Mouse (Mus musculus) hindbrain, embryonic 16.5 days (tissue): ENCODE results near the gene Olfr159. TPM values are rescaled to one million over a fixed set of nuclear protein-coding genes. Genes with fewer than 3 reads are reported as not detected.
A peak's percentile ranks its signal among the peaks of the same experiment; 100 is the strongest.

Experiments
- ATAC-seq: fragments of 200-750 bp; cut with Nextera tagmentation; 2 replicates; pipeline ENCODE4 v1.8.0; 2017; ENCODE audit warnings: moderate TSS enrichment, moderate library complexity
- H3K27ac ChIP-seq: fragments of 300-500 bp; sonication (generic); 2 replicates; pipeline ENCODE4 v1.5.1; 2014; ENCODE audit warnings: low read depth, mild to moderate bottlenecking, control low read depth, low read length, moderate library complexity
- H3K27me3 ChIP-seq: fragments of 300-500 bp; sonication (generic); replicated peaks from 2 replicates; pipeline ENCODE4 v1.6.1; 2014; ENCODE audit warnings: low read length; ENCODE audit not compliant: control insufficient read depth, insufficient read depth
- H3K36me3 ChIP-seq: fragments of 300-500 bp; sonication (generic); 2 replicates; pipeline ENCODE4 v1.6.1; 2014; ENCODE audit warnings: mild to moderate bottlenecking, low read length, moderate library complexity, mixed read lengths; ENCODE audit not compliant: control insufficient read depth, insufficient read depth
- H3K4me1 ChIP-seq: fragments of 300-500 bp; sonication (generic); 2 replicates; pipeline ENCODE4 v1.6.1; 2014; ENCODE audit warnings: low read depth, low read length; ENCODE audit not compliant: control insufficient read depth, insufficient read depth
- H3K4me2 ChIP-seq: fragments of 300-500 bp; sonication (generic); 2 replicates; pipeline ENCODE4 v1.6.1; 2014; ENCODE audit warnings: mild to moderate bottlenecking, low read length, control low read depth, moderate library complexity
- H3K4me3 ChIP-seq: fragments of 300-500 bp; sonication (generic); 2 replicates; pipeline ENCODE4 v1.5.1; 2014; ENCODE audit warnings: mild to moderate bottlenecking, low read length, control low read depth, moderate library complexity
- H3K9ac ChIP-seq: fragments of 300-500 bp; sonication (generic); 2 replicates; pipeline ENCODE4 v1.6.1; 2014; ENCODE audit warnings: low read depth, mild to moderate bottlenecking, control low read depth, low read length, moderate library complexity
- H3K9me3 ChIP-seq: fragments of 300-500 bp; sonication (generic); 2 replicates; pipeline ENCODE4 v1.6.1; 2014; ENCODE audit warnings: mild to moderate bottlenecking, low read length, moderate library complexity; ENCODE audit not compliant: control insufficient read depth
- WGBS: fragments of 180-500 bp; shearing (Covaris S2); extraction: QIAGEN DNeasy Blood & Tissue Kit; methylation state at CpG from one replicate; pipeline ENCODE4 v1.1.7; 2014; 5-methylcytosine and 5-hydroxymethylcytosine counted together
- polyA plus RNA-seq: library from polyadenylated mRNA; unstranded; fragments of >200 nt; fragmentation: Nextera tagmentation; extraction: Ambion mirVana; gene quantifications from 2 replicates; pipeline ENCODE4 v1.2.1, GENCODE M21; 2015

Gene Olfr159
- polyA plus RNA-seq, 1 experiment from 2014 or later, result not detected

- 72% methylated on average over 10 of the region's 10 CpGs for WGBS
- Histone ChIP-seq H3K27ac (no peak overlapping the region), H3K36me3 (no peaks in the 10 kb centered on the region), H3K9me3 (no peaks in the 10 kb centered on the region), H3K4me3 (no peak overlapping the region), H3K9ac (no peak overlapping the region), H3K27me3 (no peaks in the 10 kb centered on the region), H3K4me2 (no peak overlapping the region), H3K4me1 (no peaks in the 10 kb centered on the region)
- no peak for ATAC-seq
Measured at GRCm38 (mm10) chr4:43760460-43760859, 10.3 kb downstream of the Olfr159 start.

GRCm38 (mm10) chr4:43759571-43760418, 11.0 kb downstream of the Olfr159 start:
- no peaks in the 10 kb centered on the region for H3K4me1 ChIP-seq
- H3K27ac ChIP-seq, result no peak overlapping the region
- no peak overlapping the region for H3K4me3 ChIP-seq
- H3K27me3 ChIP-seq, result no peaks in the 10 kb centered on the region
- H3K9me3 ChIP-seq, result no peaks in the 10 kb centered on the region
- ATAC-seq, result peak; percentile 52; the same call in 1 of the 2 replicates
- H3K9ac ChIP-seq, result no peak overlapping the region
- no peaks in the 10 kb centered on the region for H3K36me3 ChIP-seq
- H3K4me2 ChIP-seq, result no peak overlapping the region
- 79% methylated on average over 21 of the region's 21 CpGs for WGBS

DNA sequence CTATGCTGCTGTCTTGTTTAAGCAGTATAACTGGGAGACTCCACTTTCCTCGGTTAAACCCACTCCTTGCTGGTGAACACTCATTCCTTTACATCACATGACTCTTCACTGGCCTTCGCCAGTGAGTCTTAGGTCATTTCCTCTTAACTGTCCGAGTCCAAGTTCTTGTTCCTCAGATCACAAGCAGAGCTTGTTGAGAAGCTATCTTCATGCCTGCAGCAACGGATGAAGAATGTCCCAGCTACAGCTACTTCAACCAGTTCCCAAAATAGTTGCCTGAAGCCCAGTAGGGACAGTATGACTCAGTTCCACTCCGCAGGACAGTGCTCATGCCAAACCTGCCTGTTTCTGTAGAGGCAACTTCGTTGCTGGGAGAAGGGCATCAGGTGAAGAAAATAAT, 13.6 kb downstream of the Olfr159 start:
- Histone ChIP-seq H3K36me3 (no peaks in the 10 kb centered on the region), H3K27me3 (no peaks in the 10 kb centered on the region), H3K9ac (no peak overlapping the region), H3K9me3 (no peaks in the 10 kb centered on the region), H3K4me3 (no peak overlapping the region), H3K4me1 (no peaks in the 10 kb centered on the region), H3K4me2 (no peak overlapping the region), H3K27ac (no peak overlapping the region)
- 81% methylated on average over 6 of the region's 6 CpGs for WGBS
- no peak for ATAC-seq

DNA sequence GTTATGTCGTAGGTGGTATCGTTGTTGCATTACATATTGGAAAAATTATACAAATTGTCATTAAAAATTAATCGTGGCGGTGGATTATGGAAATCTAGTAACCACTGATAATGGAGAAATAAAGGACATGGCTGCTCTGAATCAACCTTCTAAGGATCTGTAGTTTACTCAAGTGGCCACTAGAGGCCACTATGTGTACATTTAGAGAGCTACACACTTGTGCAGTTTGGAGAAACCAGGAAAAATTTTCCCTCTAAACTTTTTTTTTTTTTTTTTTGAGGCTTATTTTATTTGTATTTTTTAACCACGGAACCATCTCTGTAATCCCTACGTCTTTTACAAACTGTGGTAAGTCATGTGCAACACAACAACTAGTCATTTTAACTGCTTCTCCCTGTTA, 25.6 kb downstream of the Olfr159 start:
- Histone ChIP-seq H3K4me1 (no peaks in the 10 kb centered on the region), H3K4me2 (no peak overlapping the region), H3K9me3 (no peaks in the 10 kb centered on the region), H3K27ac (no peak overlapping the region), H3K36me3 (no peaks in the 10 kb centered on the region), H3K9ac (no peak overlapping the region), H3K4me3 (no peak overlapping the region), H3K27me3 (no peaks in the 10 kb centered on the region)
- no peak for ATAC-seq
- WGBS, result 21% methylated on average over 6 of the region's 6 CpGs

- Histone ChIP-seq H3K27me3 (no peaks in the 10 kb centered on the region), H3K9me3 (no peaks in the 10 kb centered on the region), H3K27ac (no peak overlapping the region), H3K4me3 (no peak overlapping the region), H3K36me3 (no peaks in the 10 kb centered on the region), H3K4me2 (no peak overlapping the region), H3K9ac (no peak overlapping the region), H3K4me1 (no peaks in the 10 kb centered on the region)
- WGBS, result 67% methylated on average over 1 of the region's 1 CpGs
- ATAC-seq, result no peak
Measured at GRCm38 (mm10) chr4:43743099-43743498, 27.7 kb downstream of the Olfr159 start.

DNA sequence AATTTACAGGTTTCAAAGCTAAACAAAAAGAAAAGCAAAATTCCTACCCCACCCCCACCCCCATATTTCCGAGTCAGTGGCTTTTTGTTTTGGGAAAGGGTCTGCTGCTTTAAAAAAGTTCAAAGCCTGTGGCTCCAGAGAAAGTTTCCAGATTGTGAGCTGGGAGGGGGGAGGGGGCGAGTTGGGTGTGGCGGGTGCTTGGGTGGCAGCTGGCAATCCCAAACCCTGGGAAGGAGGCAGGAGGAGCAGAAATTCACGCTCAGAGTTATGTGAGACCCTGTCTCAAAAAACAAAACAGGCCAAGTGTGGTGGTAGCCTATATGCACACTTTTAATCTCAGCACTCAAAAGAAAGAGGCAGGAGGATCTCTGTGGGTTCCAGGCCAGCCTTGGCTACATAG, 28.2 kb downstream of the Olfr159 start:
- WGBS, result 28% methylated on average over 4 of the region's 4 CpGs
- no peak for ATAC-seq

GRCm38 (mm10) chr4:43741526-43741925, 29.3 kb downstream of the Olfr159 start:
- no peaks in the 10 kb centered on the region for H3K27me3 ChIP-seq
- WGBS, result 75% methylated on average over 5 of the region's 5 CpGs
- no peaks in the 10 kb centered on the region for H3K36me3 ChIP-seq
- no peak overlapping the region for H3K4me3 ChIP-seq
- ATAC-seq, result no peak
- H3K9me3 ChIP-seq, result no peaks in the 10 kb centered on the region
- no peak overlapping the region for H3K27ac ChIP-seq
- H3K4me1 ChIP-seq, result no peaks in the 10 kb centered on the region
- H3K9ac ChIP-seq, result no peak overlapping the region
- no peak overlapping the region for H3K4me2 ChIP-seq

More for the DNA sequence above, 28.2 kb downstream of the Olfr159 start:
- Histone ChIP-seq H3K9me3 (no peaks in the 10 kb centered on the region), H3K36me3 (no peaks in the 10 kb centered on the region), H3K27ac (no peak overlapping the region), H3K4me1 (no peaks in the 10 kb centered on the region), H3K9ac (no peak overlapping the region), H3K27me3 (no peaks in the 10 kb centered on the region), H3K4me3 (no peak overlapping the region), H3K4me2 (no peak overlapping the region)

GRCm38 (mm10) chr4:43738989-43739674, 31.7 kb downstream of the Olfr159 start:
- Histone ChIP-seq H3K4me2 (no peak overlapping the region), H3K9ac (no peak overlapping the region), H3K27ac (no peak overlapping the region), H3K9me3 (no peaks in the 10 kb centered on the region), H3K36me3 (no peaks in the 10 kb centered on the region), H3K4me1 (no peaks in the 10 kb centered on the region), H3K4me3 (no peak overlapping the region), H3K27me3 (no peaks in the 10 kb centered on the region)
- ATAC-seq, result no peak
- 80% methylated on average over 8 of the region's 8 CpGs for WGBS

DNA sequence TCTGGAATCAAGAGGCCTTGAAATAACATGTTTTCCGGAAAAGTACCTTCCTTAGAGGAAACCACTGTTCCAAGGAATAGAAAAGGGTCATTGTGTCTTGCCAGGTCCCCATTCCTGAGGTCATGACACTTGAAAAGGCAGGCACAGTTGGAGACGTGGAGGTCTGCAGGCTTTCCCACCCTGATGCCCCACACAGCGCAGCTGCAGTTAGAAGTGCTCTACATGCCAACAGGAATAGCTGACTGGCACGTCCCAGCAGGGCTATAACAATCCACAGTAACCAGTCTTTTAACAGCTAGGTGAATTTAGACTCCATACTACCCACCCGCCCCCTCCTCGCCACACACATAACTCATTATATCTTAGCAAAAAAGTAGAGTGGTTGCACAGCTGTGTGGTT, 33.7 kb downstream of the Olfr159 start:
- no peaks in the 10 kb centered on the region for H3K36me3 ChIP-seq
- no peaks in the 10 kb centered on the region for H3K27me3 ChIP-seq
- no peak overlapping the region for H3K4me2 ChIP-seq
- no peaks in the 10 kb centered on the region for H3K9me3 ChIP-seq
- no peak overlapping the region for H3K9ac ChIP-seq
- ATAC-seq, result no peak
- no peak overlapping the region for H3K27ac ChIP-seq
- WGBS, result 68% methylated on average over 6 of the region's 6 CpGs
- H3K4me3 ChIP-seq, result no peak overlapping the region
- no peaks in the 10 kb centered on the region for H3K4me1 ChIP-seq
